Mouse (Mus musculus): ENCODE measurements around the gene Cntnap5c. TPM values are rescaled to one million over a fixed set of nuclear protein-coding genes. Genes with fewer than 3 reads are reported as not detected.

Cntnap5c gene
- total RNA-seq, 2 experiments from 2014 or later, result not detected

- no peak for ATAC-seq (replicated peaks; ENCODE audit: low FRiP score, poor library complexity, severe bottlenecking)
Observed at GRCm38 (mm10) chr17:57999080-57999479, 229.7 kb downstream of the Cntnap5c start.

GRCm38 (mm10) chr17:58002845-58003244, 233.5 kb downstream of the Cntnap5c start:
- no peak for ATAC-seq (replicated peaks; ENCODE audit: low FRiP score, poor library complexity, severe bottlenecking)

- ATAC-seq (replicated peaks; ENCODE audit: low FRiP score, poor library complexity, severe bottlenecking), result no peak
Observed at GRCm38 (mm10) chr17:58003322-58003721, 234.0 kb downstream of the Cntnap5c start.

DNA sequence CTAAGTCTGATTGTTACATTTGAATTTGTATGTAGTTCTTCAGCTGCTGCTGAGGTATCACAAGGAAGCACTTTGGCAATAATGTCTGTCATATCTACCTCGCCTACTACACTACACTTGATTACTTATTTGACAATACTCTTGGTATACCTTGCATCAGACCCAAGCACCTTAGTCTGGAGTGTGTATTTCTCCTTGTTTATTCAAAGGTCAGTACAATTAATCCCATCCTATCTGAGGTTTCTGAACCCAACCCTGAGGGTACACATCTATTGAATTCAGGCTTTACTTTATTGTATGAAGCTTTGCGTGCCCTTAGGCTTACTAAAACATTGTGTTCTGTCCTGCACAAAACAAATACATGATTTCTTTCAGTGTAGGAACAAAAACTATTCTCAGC, 235.1 kb downstream of the Cntnap5c start:
- ATAC-seq (replicated peaks; ENCODE audit: low FRiP score, poor library complexity, severe bottlenecking), result no peak

DNA sequence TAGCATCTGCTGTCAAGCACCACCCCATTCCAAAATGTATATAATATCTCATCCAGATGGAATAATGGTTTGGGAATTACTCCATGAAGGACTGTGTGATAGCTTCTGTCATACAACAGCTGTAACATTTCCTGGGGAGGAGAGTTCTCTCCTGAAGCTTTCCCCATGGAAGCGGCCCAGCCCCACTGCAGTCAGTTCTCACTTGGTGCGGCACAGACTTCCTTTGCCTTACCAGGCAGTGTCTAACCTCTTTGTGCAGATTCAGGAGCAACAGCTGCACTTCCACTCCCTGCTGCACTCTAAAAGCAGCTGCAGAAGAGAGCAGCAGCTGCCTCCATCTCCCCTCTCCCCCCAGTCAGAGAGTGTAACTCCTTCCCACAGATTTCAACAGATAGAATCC, 271.8 kb downstream of the Cntnap5c start:
- ATAC-seq (replicated peaks; ENCODE audit: low FRiP score, poor library complexity, severe bottlenecking), result no peak

DNA sequence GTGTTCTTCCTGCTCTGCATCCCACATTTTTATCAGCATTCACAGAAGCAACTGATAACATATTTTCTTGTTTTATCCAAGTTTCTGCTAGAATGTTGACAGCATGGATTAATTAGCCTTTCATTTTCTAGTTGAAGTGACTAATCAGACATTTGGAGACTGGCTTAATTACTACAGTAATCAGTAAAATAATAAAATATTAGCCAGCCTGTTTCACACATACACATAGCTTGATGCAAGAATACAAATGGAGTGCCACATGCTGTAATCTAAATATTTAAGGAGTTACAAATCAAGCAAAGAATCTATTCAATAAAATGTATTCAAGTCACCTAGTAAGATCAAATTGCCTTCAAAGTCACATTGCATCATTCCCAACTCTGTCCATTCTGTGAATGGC, 275.8 kb downstream of the Cntnap5c start:
- no peak for ATAC-seq (replicated peaks; ENCODE audit: low FRiP score, poor library complexity, severe bottlenecking)

DNA sequence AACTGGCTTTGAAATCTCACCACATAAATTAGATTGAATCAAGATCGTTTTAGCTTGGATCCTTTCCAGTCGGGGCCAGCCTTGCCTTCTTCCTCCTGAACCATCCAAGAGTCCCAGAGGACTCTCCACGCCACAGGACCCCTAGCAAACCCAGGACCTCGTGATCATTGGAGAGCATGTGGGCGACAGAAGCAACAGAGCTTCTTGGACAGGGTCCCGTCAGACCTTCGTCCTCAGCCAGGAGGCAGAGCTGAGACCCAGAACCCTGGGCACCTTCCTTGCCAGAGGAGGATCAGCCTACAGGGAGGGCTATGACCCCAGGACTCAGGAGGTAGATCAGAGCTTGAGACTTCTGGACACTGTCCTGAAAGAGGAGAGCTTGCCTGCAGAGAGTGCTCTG, 300.5 kb downstream of the Cntnap5c start:
- ATAC-seq (replicated peaks; ENCODE audit: low FRiP score, poor library complexity, severe bottlenecking), result no peak

DNA sequence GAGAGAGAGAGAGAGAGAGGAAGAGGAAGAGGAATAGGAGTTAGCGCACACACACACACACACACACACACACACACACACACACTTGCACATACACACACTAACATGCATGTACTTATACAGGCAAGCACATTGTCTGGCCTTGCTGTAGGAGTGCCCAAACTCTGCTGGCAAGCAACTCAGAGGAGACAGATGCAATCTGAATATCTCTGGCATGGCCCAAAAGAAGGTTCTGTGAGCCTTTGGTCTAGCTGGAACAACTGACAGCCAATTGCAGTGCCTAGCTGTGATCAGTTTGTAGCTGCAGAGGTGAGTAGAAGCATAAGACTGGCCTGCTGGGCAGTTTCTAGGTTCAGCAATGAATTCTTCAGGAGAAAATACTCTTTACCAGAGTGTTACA, 313.3 kb downstream of the Cntnap5c start:
- ATAC-seq (replicated peaks; ENCODE audit: low FRiP score, poor library complexity, severe bottlenecking), result no peak

- no peak for ATAC-seq (replicated peaks; ENCODE audit: low FRiP score, poor library complexity, severe bottlenecking)
Observed at GRCm38 (mm10) chr17:58104505-58104904, 335.1 kb downstream of the Cntnap5c start.

DNA sequence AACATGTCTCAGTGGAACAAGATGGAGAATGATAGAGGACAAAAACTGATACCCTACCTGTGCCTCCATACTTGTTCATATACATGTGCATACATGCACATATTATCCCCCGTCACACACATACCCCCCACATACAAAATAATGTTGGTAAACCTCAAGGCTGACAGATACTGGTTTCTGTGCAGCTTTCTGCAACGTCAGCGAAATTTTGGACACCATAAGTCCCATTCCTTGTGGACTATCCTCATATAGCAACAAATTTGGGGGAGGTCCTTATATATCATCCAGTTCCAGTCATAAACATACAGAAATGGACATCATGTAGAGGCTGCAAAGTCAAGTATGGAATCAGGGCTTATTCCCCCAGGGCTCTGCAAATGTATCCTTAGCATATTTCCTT, 338.5 kb downstream of the Cntnap5c start:
- no peak for ATAC-seq (replicated peaks; ENCODE audit: low FRiP score, poor library complexity, severe bottlenecking)

DNA sequence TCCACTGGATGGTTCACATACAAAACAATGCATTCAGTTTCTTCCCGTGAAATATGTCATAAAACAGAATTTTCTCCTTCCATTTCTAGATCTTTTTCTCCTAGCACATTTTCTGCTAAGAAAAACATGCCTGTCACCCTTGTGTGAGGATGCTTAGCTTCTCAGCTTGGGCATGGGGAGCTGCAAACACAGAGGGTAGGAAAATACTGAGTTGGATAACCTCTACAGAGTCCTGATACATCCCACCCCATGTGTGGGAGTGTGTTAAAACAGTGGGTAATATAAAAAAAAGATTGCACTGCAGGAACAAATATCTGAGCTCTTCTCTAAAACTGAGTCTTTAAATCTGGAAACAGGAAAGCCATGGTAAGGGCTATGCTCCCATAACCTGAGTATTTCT, 339.0 kb downstream of the Cntnap5c start:
- no peak for ATAC-seq (replicated peaks; ENCODE audit: low FRiP score, poor library complexity, severe bottlenecking)

DNA sequence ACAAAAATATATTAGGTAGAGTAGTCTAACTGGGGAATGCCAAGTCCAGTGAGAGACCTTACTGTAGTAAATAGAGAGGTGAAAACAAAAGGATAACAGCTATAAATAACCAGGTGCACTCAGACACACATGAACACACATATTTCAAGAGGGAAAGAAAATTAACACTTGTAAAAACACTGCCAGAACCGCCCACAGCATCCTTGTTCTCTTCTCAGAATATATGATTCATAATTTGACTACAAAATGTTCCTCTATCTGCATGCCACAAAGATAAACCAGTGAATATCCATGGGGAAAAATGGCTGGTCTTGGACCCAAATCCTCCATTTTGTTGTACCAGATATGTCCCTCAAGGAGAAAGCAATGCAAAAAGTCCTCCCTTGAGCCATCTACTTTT, 417.8 kb downstream of the Cntnap5c start:
- ATAC-seq (replicated peaks; ENCODE audit: low FRiP score, poor library complexity, severe bottlenecking), result no peak

DNA sequence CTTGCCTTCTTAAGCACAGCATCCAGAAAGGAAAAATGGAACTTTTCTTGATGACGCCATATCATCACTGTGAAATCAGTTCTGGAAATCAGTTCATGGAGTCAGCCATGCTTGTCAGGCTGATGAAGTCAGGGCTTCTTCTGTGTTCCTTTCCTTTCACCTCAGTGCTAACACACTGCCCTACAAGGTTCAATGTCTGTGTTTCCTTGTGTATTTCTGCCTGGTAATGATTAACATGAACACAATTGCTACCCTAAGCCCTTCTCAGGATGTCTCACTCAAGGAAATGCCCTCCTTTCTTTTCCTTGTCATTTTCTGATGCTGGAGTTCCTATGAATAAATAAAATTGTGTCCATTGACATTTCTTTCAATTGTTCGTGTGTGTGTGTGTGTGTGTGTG, 431.8 kb downstream of the Cntnap5c start:
- no peak for ATAC-seq (replicated peaks; ENCODE audit: low FRiP score, poor library complexity, severe bottlenecking)

DNA sequence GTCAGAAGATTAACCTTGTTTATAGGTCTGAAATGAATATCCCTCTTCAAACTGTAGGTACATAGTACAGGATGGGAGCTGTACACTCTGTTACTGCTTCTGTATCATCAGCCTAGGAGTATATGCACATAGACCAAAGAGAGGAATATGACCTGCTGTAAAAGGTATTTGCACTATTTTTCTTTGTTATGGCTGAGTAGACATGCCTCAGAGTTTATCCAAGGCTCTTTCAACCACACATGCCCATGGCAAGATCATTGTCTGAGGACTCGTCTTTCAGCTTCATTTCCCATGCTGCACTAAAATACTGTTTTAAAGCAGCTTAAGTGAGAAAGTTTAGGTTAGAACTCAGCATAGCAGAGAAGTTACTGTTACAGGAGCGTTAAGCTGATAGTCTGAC, 498.7 kb downstream of the Cntnap5c start:
- ATAC-seq (replicated peaks; ENCODE audit: low FRiP score, poor library complexity, severe bottlenecking), result no peak

DNA sequence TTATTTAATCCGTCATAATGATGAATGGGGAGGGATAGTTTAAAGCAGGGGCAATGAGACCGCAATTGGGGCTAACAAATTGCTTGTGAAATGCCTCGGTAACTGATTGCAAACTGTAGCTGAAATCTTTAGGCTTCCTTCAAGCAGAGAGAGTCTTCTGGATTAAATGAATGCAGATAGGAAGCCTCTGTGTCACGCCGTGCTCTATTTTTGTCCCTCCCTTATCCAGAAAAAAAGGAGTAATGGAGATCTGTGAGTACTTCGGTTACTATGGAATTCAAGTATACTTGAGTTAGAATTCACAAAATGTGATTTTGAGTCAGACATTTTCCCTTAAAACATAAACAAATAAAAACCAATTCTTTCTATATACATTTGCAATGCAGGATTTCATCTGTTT, 581.9 kb downstream of the Cntnap5c start:
- ATAC-seq (replicated peaks; ENCODE audit: low FRiP score, poor library complexity, severe bottlenecking), result no peak

- no peak for ATAC-seq (replicated peaks; ENCODE audit: low FRiP score, poor library complexity, severe bottlenecking)
Observed at GRCm38 (mm10) chr17:58356224-58356623, 586.9 kb downstream of the Cntnap5c start.

DNA sequence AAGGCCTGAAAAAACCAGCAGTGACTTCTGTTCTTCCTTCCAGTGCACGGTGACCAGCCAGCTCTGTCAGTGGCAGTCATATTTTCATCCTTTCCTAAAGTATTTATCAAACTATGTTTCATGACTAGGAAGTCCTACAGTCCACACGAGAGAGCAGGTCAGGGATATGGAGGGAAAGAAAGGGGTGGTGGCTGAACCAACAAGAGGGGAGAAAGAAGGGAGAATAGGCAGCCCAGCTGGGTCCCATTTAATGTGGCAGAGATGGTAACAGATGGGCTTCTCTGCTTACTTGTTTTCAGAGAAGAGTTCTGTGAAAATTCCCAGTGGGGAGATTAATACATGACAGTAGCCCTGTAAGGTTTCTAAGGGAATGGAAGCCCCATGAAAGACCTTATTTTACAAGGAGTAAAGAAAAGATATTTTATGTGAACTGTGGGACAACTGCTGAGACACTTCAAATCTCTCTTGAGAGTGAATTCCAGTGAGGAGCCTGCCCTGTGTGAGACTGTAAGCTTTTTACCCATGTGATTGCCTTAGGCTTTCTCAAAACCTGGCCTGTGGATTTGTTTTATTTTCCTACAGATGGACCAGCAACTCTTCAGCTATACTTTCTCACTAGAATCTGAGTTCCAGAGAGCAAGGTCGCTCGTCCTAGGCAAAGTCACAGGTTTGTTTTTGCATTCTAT, 594.4 kb downstream of the Cntnap5c start:
- no peak for ATAC-seq (replicated peaks; ENCODE audit: low FRiP score, poor library complexity, severe bottlenecking)

DNA sequence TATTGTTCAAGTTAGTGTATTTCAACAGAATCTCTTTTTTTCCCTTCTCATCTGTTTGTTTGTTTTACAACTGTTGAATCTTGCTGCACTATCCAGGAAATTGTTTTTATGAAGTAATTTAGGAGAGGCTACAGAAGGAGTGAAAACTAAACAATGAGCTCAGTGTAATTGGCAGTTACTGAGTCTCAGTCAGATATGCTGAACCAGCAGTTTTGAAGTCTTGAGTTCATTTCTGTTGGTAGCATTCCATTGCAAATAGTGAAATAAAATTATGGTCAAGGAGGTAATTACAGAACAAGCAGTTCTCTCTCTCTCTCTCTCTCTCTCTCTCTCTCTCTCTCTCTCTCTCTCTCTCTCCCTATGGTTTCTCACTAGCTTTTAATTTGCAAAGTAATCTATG, 600.7 kb downstream of the Cntnap5c start:
- ATAC-seq (replicated peaks; ENCODE audit: low FRiP score, poor library complexity, severe bottlenecking), result no peak

DNA sequence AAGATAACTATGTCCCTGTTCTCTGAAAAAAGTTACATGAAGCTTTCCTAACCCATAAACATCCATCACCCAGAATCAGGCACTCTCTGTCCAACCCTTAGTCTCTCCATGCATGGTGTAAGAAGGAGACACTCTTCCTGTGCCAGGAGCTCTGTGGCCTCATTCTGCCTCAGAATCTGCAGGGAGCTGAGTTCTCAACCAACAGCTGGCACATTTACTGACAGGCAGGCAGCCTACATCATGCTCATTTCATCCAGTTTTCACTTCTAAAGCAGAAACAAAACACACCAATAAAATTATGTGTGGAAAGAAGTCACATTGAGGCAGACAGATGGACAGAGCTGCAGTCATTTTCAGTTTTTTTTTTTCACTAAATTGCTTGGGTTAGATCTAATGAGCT, 638.4 kb downstream of the Cntnap5c start:
- ATAC-seq (replicated peaks; ENCODE audit: low FRiP score, poor library complexity, severe bottlenecking), result no peak

DNA sequence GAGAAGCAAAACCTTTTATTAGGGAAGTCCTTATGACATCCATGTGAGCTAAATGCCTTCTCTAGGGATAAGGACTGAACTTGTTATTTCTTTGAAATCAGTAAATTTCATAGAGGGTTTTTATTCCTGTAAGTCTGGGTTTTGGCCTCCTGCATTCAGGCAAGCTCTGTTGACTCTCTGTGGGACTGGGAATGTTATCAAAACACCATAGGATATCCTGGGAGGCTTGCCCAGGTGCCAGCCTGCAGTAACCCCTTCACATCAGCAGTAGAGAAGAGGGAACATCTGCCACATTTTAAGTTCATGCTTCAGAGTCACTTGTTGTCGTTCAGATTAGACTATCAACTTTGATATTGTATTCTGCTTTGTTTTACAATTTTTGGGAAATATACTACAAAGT, 639.4 kb downstream of the Cntnap5c start:
- no peak for ATAC-seq (replicated peaks; ENCODE audit: low FRiP score, poor library complexity, severe bottlenecking)

DNA sequence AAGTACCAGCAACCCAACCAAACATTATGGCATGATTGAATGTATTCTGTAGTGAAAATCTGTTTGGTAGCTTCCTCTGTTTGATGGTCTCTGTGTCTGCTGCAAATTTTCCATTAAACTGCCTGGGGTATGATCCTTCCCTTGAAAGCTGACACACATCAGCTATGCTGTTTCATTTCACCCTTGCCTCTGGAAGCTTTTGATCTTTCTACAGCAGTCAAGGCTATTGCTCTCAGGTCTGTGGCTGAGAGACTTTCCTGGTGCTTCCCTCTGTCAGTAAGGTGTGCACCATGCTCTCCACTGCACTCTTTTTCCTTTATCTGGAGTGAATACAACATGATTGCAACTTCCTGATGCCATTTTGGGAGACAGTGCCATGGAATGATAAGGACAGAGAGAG, 668.1 kb downstream of the Cntnap5c start:
- no peak for ATAC-seq (replicated peaks; ENCODE audit: low FRiP score, poor library complexity, severe bottlenecking)

All from erythroid progenitor cell, adult 5-6 weeks (primary cell).